In the genomic region with DNA sequence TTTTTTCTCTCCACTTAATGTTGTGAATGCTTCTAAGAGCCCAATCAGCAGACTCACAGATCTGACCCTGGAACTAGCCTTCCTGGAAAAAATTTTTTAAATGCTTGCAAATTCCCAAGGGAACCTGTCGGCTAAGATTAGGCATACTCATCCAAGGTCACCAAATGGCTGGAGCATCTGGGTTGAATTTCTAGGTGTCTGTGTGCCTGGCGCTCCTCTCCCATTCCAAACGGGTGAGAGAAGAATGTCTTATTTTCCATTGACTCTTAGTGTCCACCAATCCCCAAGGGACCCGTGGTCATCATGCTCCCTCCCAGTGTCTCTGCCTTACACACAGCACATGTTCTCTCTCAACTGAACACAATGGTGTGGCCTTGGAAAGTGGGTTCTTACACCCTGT, we compare ENCODE assay signal across 21 mouse cellular contexts.
DNase-seq lines count a peak whose midpoint lies in the region; ATAC-seq and TF ChIP-seq lines count a peak whose summit lies in the region.
"Had no signal": no experiment of that assay in that cellular context is flagged by ENCODE, and none has a peak within 500 bp of the region (broad histone marks: within the 10 kb centered on the region; RNA-seq: fewer than 3 reads in every experiment).

No protein-coding gene starts in this region.

- no peak for TF ChIP-seq CTCF in gastrocnemius, adult 2 months (IDR thresholded peaks at IDR 0.05)

- H3K36me3 ChIP-seq in heart, embryonic 11.5 days (ENCODE audit: control insufficient read depth, insufficient read depth, low read length): no peaks in the 10 kb centered on the region
- H3K36me3 ChIP-seq in limb, embryonic 13.5 days: no peaks in the 10 kb centered on the region
- H3K36me3 ChIP-seq in intestine, embryonic 15.5 days: no peaks in the 10 kb centered on the region
- H3K36me3 ChIP-seq: embryonic facial prominence, embryonic 12.5 days; forebrain, embryonic 15.5 days; heart, embryonic 15.5 days; hindbrain, embryonic 12.5 days had no signal

- no peak overlapping the region for H3K4me3 ChIP-seq in gastrocnemius, adult 2 months
- H3K4me3 ChIP-seq in heart, embryonic 11.5 days (ENCODE audit: low read depth, low read length): no peak overlapping the region
- no peak overlapping the region for H3K4me3 ChIP-seq in limb, embryonic 13.5 days
- no peak overlapping the region for H3K4me3 ChIP-seq in intestine, embryonic 15.5 days (replicated peaks)
- H3K4me3 ChIP-seq: embryonic facial prominence, embryonic 12.5 days; forebrain, embryonic 15.5 days; heart, embryonic 15.5 days; hindbrain, embryonic 12.5 days had no signal

- intact Hi-C loops in gastrocnemius, adult 2 months (cut with DNase I): no loop called here

- H3K4me1 ChIP-seq in heart, embryonic 11.5 days (ENCODE audit: control insufficient read depth, insufficient read depth, low read length): no peaks in the 10 kb centered on the region
- H3K4me1 ChIP-seq in limb, embryonic 13.5 days: peaks cover 48% of the 10 kb centered on the region
- no peaks in the 10 kb centered on the region for H3K4me1 ChIP-seq in intestine, embryonic 15.5 days (replicated peaks)
- H3K4me1 ChIP-seq: embryonic facial prominence, embryonic 12.5 days; forebrain, embryonic 15.5 days; heart, embryonic 15.5 days; hindbrain, embryonic 12.5 days had no signal

- H3K27ac ChIP-seq in gastrocnemius, adult 2 months: peak overlapping the region; percentile 64
- H3K27ac ChIP-seq in heart, embryonic 11.5 days (ENCODE audit: low read depth, low read length): no peak overlapping the region
- peak overlapping the region; percentile 93 for H3K27ac ChIP-seq in limb, embryonic 13.5 days
- no peak overlapping the region for H3K27ac ChIP-seq in intestine, embryonic 15.5 days
- H3K27ac ChIP-seq: forebrain, embryonic 15.5 days; heart, embryonic 15.5 days; hindbrain, embryonic 12.5 days had no signal

- no peaks in the 10 kb centered on the region for H3K9me3 ChIP-seq in heart, embryonic 11.5 days (replicated peaks; ENCODE audit: control insufficient read depth, low read length)
- H3K9me3 ChIP-seq in limb, embryonic 13.5 days: no peaks in the 10 kb centered on the region
- no peaks in the 10 kb centered on the region for H3K9me3 ChIP-seq in intestine, embryonic 15.5 days
- H3K9me3 ChIP-seq: embryonic facial prominence, embryonic 12.5 days; forebrain, embryonic 15.5 days; heart, embryonic 15.5 days; hindbrain, embryonic 12.5 days had no signal

- DNase-seq in gastrocnemius, adult 2 months: peak; percentile 60
- DNase-seq in gastrocnemius, postnatal 4 days (ENCODE audit: low spot score in 2 of 2): no peak
- peak; percentile 23 for DNase-seq in heart, adult 8-10 months (ENCODE audit: low spot score)
- peak; percentile 58 for DNase-seq in 3T3-L1 (ENCODE audit: low read depth, low spot score)
- DNase-seq: adrenal gland, adult 2 months; adrenal gland, postnatal 25 days; cerebellum, adult 2 months; cerebellum, postnatal 10 days; embryo, embryonic 11 days; heart, postnatal 4 days; kidney, adult 11 months; kidney, adult 9 months had no signal

- H3K27me3 ChIP-seq in heart, embryonic 11.5 days (ENCODE audit: control insufficient read depth, insufficient read depth, low read length): no peaks in the 10 kb centered on the region
- H3K27me3 ChIP-seq in limb, embryonic 13.5 days: no peaks in the 10 kb centered on the region
- H3K27me3 ChIP-seq in intestine, embryonic 15.5 days (replicated peaks): no peaks in the 10 kb centered on the region
- H3K27me3 ChIP-seq: embryonic facial prominence, embryonic 12.5 days; forebrain, embryonic 15.5 days; heart, embryonic 15.5 days; hindbrain, embryonic 12.5 days had no signal

- no peak for ATAC-seq in heart, embryonic 11.5 days (replicated peaks; ENCODE audit: insufficient number of reproducible peaks, low FRiP score, low TSS enrichment)
- no peak for ATAC-seq in limb, embryonic 13.5 days (ENCODE audit: low FRiP score, low read depth)
- ATAC-seq in intestine, embryonic 15.5 days: no peak
- ATAC-seq: forebrain, embryonic 15.5 days; hindbrain, embryonic 16.5 days; inflammation-experienced regulatory T-cells, adult 6 months had no signal

- 77% methylated on average over 4 of the region's 4 CpGs for WGBS in heart, embryonic 11.5 days (ENCODE audit: insufficient replicate concordance)
- 82% methylated on average over 4 of the region's 4 CpGs for WGBS in limb, embryonic 13.5 days
- WGBS in intestine, embryonic 15.5 days: 90% methylated on average over 4 of the region's 4 CpGs

- no peak overlapping the region for H3K9ac ChIP-seq in heart, embryonic 11.5 days (ENCODE audit: low read depth, low read length)
- H3K9ac ChIP-seq in limb, embryonic 13.5 days: no peak overlapping the region
- no peak overlapping the region for H3K9ac ChIP-seq in intestine, embryonic 15.5 days
- H3K9ac ChIP-seq: embryonic facial prominence, embryonic 12.5 days; forebrain, embryonic 15.5 days; heart, embryonic 15.5 days; hindbrain, embryonic 12.5 days had no signal

- no peak overlapping the region for H3K4me2 ChIP-seq in heart, embryonic 11.5 days
- H3K4me2 ChIP-seq in limb, embryonic 13.5 days (replicated peaks): no peak overlapping the region
- no peak overlapping the region for H3K4me2 ChIP-seq in intestine, embryonic 15.5 days (replicated peaks)
- H3K4me2 ChIP-seq: embryonic facial prominence, embryonic 12.5 days; forebrain, embryonic 15.5 days; heart, embryonic 15.5 days; hindbrain, embryonic 12.5 days had no signal

Comparison
In these comparisons a context has a peak if more than half of its experiments do, and no peak if none do; other contexts are left out.
1. DNase-seq: peak in gastrocnemius, adult 2 months (single experiment), heart, adult 8-10 months (single experiment) and 3T3-L1 (single experiment); none in gastrocnemius, postnatal 4 days (0 of 2).
2. H3K27ac ChIP-seq: peak in gastrocnemius, adult 2 months (single experiment) and limb, embryonic 13.5 days (single experiment); none in heart, embryonic 11.5 days (single experiment) and intestine, embryonic 15.5 days (single experiment).